Mouse (Mus musculus): ENCODE data around the gene Uba2. TPM values are rescaled to one million over a fixed set of nuclear protein-coding genes. Genes with fewer than 3 reads are reported as not detected.

Uba2 gene
- polyA plus RNA-seq, 1 experiment, result not detected

- TF ChIP-seq POLR2A (IDR thresholded peaks at IDR 0.05; ENCODE audit: insufficient read depth, low read depth, low read length) (no peak), CTCF (IDR thresholded peaks at IDR 0.05; ENCODE audit: insufficient read depth, low read depth, low read length) (no peak)
- Histone ChIP-seq H3K4me3 (ENCODE audit: insufficient read depth, low read depth, low read length) (no peak overlapping the region), H3K27ac (ENCODE audit: insufficient read depth, low read depth, low read length) (no peak overlapping the region), H3K4me1 (ENCODE audit: control insufficient read depth, insufficient read depth, low read length) (no peaks in the 10 kb centered on the region)
- 69% methylated on average over 1 of the region's 1 CpGs for whole genome bisulfite sequencing
Observed at GRCm38 (mm10) chr7:34172251-34172650, 2.9 kb upstream of the Uba2 start.

GRCm38 (mm10) chr7:34168470-34169251 is 738 bp downstream of the Uba2 start:
- TF ChIP-seq CTCF (IDR thresholded peaks at IDR 0.05; ENCODE audit: insufficient read depth, low read depth, low read length), result no peak
- TF ChIP-seq POLR2A (IDR thresholded peaks at IDR 0.05; ENCODE audit: insufficient read depth, low read depth, low read length), result peak; percentile 89
- 9% methylated on average over 30 of the region's 30 CpGs for WGBS
- H3K4me1 ChIP-seq (ENCODE audit: control insufficient read depth, insufficient read depth, low read length), result peaks cover 2% of the 10 kb centered on the region; the same call in 1 of the 2 replicates

GRCm38 (mm10) chr7:34167766-34168469 is 1.5 kb downstream of the Uba2 start:
- H3K27ac ChIP-seq (ENCODE audit: insufficient read depth, low read depth, low read length), result peak overlapping the region; percentile 63
- H3K4me3 ChIP-seq (ENCODE audit: insufficient read depth, low read depth, low read length), result peak overlapping the region; percentile 85
- WGBS, result under 1% methylated on average over 54 of the region's 54 CpGs
- TF ChIP-seq POLR2A (IDR thresholded peaks at IDR 0.05; ENCODE audit: insufficient read depth, low read depth, low read length) (no peak), CTCF (IDR thresholded peaks at IDR 0.05; ENCODE audit: insufficient read depth, low read depth, low read length) (no peak)
- H3K4me1 ChIP-seq (ENCODE audit: control insufficient read depth, insufficient read depth, low read length), result peaks cover 2% of the 10 kb centered on the region; the same call in 1 of the 2 replicates

More at GRCm38 (mm10) chr7:34168470-34169251, 738 bp downstream of the Uba2 start:
- Histone ChIP-seq H3K27ac (ENCODE audit: insufficient read depth, low read depth, low read length) (peak overlapping the region; percentile 63), H3K4me3 (ENCODE audit: insufficient read depth, low read depth, low read length) (peak overlapping the region; percentile 85)

GRCm38 (mm10) chr7:34166850-34167249 is 2.5 kb downstream of the Uba2 start:
- Histone ChIP-seq H3K27ac (ENCODE audit: insufficient read depth, low read depth, low read length) (no peak overlapping the region), H3K4me3 (ENCODE audit: insufficient read depth, low read depth, low read length) (no peak overlapping the region), H3K4me1 (ENCODE audit: control insufficient read depth, insufficient read depth, low read length) (peaks cover 2% of the 10 kb centered on the region; the same call in 1 of the 2 replicates)
- TF ChIP-seq CTCF (IDR thresholded peaks at IDR 0.05; ENCODE audit: insufficient read depth, low read depth, low read length) (0 out of 2 replicates have a peak, but pooled peaks have one; percentile 17), POLR2A (IDR thresholded peaks at IDR 0.05; ENCODE audit: insufficient read depth, low read depth, low read length) (no peak)
- WGBS, result 35% methylated on average over 4 of the region's 4 CpGs

DNA sequence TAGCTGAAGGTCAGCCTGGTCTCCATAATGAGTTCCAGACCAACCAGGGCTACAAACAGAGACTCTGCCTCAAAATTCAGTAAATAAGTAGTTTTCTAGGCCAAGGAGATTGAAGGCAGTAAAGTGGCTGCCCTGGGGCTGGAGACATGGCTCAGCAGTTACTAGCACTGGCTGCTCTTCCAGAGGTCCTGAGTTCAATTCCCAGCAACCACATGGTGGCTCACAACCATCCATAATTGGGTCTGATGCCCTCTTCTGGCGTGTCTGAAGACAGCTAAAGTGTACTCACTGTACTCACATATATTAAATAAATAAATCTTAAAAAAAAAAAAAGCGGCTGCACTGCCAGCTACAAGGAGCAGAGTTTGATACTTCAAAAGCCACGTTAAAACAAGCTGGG is 3.4 kb downstream of the Uba2 start:
- Histone ChIP-seq H3K4me3 (ENCODE audit: insufficient read depth, low read depth, low read length) (no peak overlapping the region), H3K4me1 (ENCODE audit: control insufficient read depth, insufficient read depth, low read length) (peaks cover 2% of the 10 kb centered on the region; the same call in 1 of the 2 replicates), H3K27ac (ENCODE audit: insufficient read depth, low read depth, low read length) (no peak overlapping the region)
- 79% methylated on average over 3 of the region's 3 CpGs for WGBS
- no peak for TF ChIP-seq CTCF (IDR thresholded peaks at IDR 0.05; ENCODE audit: insufficient read depth, low read depth, low read length)
- TF ChIP-seq POLR2A (IDR thresholded peaks at IDR 0.05; ENCODE audit: insufficient read depth, low read depth, low read length), result no peak

GRCm38 (mm10) chr7:34164671-34165070 is 4.7 kb downstream of the Uba2 start:
- no peak overlapping the region for H3K27ac ChIP-seq (ENCODE audit: insufficient read depth, low read depth, low read length)
- peaks cover 2% of the 10 kb centered on the region; the same call in 1 of the 2 replicates for H3K4me1 ChIP-seq (ENCODE audit: control insufficient read depth, insufficient read depth, low read length)
- 85% methylated on average over 7 of the region's 7 CpGs for WGBS
- TF ChIP-seq POLR2A (IDR thresholded peaks at IDR 0.05; ENCODE audit: insufficient read depth, low read depth, low read length) (no peak), CTCF (IDR thresholded peaks at IDR 0.05; ENCODE audit: insufficient read depth, low read depth, low read length) (no peak)
- no peak overlapping the region for H3K4me3 ChIP-seq (ENCODE audit: insufficient read depth, low read depth, low read length)

GRCm38 (mm10) chr7:34159167-34159566 is 10.2 kb downstream of the Uba2 start:
- H3K27ac ChIP-seq (ENCODE audit: insufficient read depth, low read depth, low read length), result no peak overlapping the region
- no peaks in the 10 kb centered on the region for H3K4me1 ChIP-seq (ENCODE audit: control insufficient read depth, insufficient read depth, low read length)
- TF ChIP-seq CTCF (IDR thresholded peaks at IDR 0.05; ENCODE audit: insufficient read depth, low read depth, low read length), result no peak
- TF ChIP-seq POLR2A (IDR thresholded peaks at IDR 0.05; ENCODE audit: insufficient read depth, low read depth, low read length), result no peak
- WGBS, result 92% methylated on average over 3 of the region's 3 CpGs
- no peak overlapping the region for H3K4me3 ChIP-seq (ENCODE audit: insufficient read depth, low read depth, low read length)

GRCm38 (mm10) chr7:34157994-34158393 is 11.4 kb downstream of the Uba2 start:
- TF ChIP-seq POLR2A (IDR thresholded peaks at IDR 0.05; ENCODE audit: insufficient read depth, low read depth, low read length) (no peak), CTCF (IDR thresholded peaks at IDR 0.05; ENCODE audit: insufficient read depth, low read depth, low read length) (no peak)
- no peak overlapping the region for H3K4me3 ChIP-seq (ENCODE audit: insufficient read depth, low read depth, low read length)
- WGBS, result 80% methylated on average over 3 of the region's 3 CpGs
- no peaks in the 10 kb centered on the region for H3K4me1 ChIP-seq (ENCODE audit: control insufficient read depth, insufficient read depth, low read length)
- no peak overlapping the region for H3K27ac ChIP-seq (ENCODE audit: insufficient read depth, low read depth, low read length)

GRCm38 (mm10) chr7:34147193-34147592 is 22.2 kb downstream of the Uba2 start:
- 91% methylated on average over 4 of the region's 4 CpGs for WGBS
- TF ChIP-seq POLR2A (IDR thresholded peaks at IDR 0.05; ENCODE audit: insufficient read depth, low read depth, low read length) (no peak), CTCF (IDR thresholded peaks at IDR 0.05; ENCODE audit: insufficient read depth, low read depth, low read length) (no peak)
- H3K4me1 ChIP-seq (ENCODE audit: control insufficient read depth, insufficient read depth, low read length), result no peaks in the 10 kb centered on the region
- H3K27ac ChIP-seq (ENCODE audit: insufficient read depth, low read depth, low read length), result no peak overlapping the region
- H3K4me3 ChIP-seq (ENCODE audit: insufficient read depth, low read depth, low read length), result no peak overlapping the region
